Mouse (Mus musculus) liver, postnatal 0 days (tissue): ENCODE measurements around the gene Zcchc2.

Source experiments
- CTCF ChIP-seq: sonication (generic); IDR thresholded peaks from 2 replicates; pipeline ENCODE4 v1.5.1; 2016; ENCODE audit warnings: antibody characterized with exemption, low read depth
- EP300 ChIP-seq: IDR thresholded peaks from 2 replicates; pipeline ENCODE4 v1.6.1; 2016; ENCODE audit warnings: antibody characterized with exemption, low read depth, mild to moderate bottlenecking

DNA sequence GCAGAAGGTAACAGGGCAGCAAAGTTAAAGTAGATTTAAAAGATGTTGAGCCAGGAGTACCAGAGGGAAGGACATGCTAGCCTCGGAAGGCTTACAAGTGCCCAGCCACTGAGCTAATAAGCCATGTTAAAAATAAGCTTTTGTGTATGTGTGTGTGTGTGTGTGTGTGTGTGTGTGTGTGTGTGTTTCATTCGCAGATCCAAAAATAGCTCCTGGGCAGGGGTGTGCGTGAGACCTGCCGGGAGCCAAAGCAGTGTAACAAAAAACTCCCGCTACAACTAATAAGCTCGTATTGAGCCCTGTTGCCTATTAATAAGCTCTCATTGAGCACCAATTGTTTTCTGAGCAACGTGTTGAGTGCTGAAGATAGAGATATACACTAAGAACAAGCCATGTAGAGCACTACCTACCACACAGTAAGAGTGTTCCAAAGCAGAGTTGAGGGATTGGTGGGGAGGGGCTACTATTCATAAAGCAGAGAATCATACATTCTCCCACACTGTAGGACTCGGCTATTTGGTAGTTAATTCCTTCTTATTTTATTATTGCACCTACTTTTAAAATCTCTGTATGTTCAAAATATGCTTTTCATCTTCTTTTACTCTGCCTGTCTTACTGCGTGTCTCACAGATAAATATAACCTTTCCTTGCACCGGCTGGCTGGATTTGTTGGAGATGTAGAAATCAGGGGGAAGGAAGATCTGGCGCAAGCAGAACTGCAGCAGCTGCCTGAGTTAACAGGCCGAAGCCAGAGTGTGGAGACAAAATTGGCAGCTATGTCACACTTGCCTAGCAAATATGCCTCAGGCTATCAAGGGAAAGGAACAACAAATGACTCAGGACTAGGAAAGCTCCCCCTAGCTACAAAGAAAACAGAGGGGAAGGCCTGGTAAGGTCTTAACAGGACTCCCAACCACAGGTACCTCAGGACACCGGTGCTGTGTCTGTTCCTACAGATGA is 43.3 kb upstream of the Zcchc2 start:
- TF ChIP-seq CTCF: no peak
- no peak for TF ChIP-seq EP300
